In genomic region chr16:78969091-78969731, GRCm38 (mm10) we compare ENCODE assay signal across 7 mouse cellular contexts. TPM values are rescaled to one million over a fixed set of nuclear protein-coding genes. Genes with fewer than 3 reads are reported as not detected.
DNase-seq lines count a peak whose midpoint lies in the region; ATAC-seq and TF ChIP-seq lines count a peak whose summit lies in the region.

No protein-coding gene starts in this region.

- H3K79me2 ChIP-seq in MEL (ENCODE audit: control insufficient read depth, insufficient read depth, low read length, poor library complexity), result no peaks in the 10 kb centered on the region

- no peak for ATAC-seq in kidney, embryonic 14.5 days (ENCODE audit: low FRiP score, low TSS enrichment)

- no peaks in the 10 kb centered on the region for H3K9me3 ChIP-seq in kidney, embryonic 14.5 days (ENCODE audit: control insufficient read depth, low read length)
- no peaks in the 10 kb centered on the region for H3K9me3 ChIP-seq in MEL (replicated peaks; ENCODE audit: insufficient read depth, low read length)

- H3K4me3 ChIP-seq in kidney, embryonic 14.5 days (ENCODE audit: low read length), result no peak overlapping the region
- H3K4me3 ChIP-seq in MEL (ENCODE audit: control insufficient read depth in 1 of 2, insufficient read depth in 1 of 2, low read depth in 2 of 2, low read length in 2 of 2), result no peak overlapping the region

- no peak overlapping the region for H3K9ac ChIP-seq in kidney, embryonic 14.5 days (ENCODE audit: low read depth, low read length)
- H3K9ac ChIP-seq in MEL (ENCODE audit: control insufficient read depth, low read depth, low read length, poor library complexity, severe bottlenecking), result no peak overlapping the region

- peak; percentile 82 for TF ChIP-seq RAD21 in MEL (IDR thresholded peaks at IDR 0.05; ENCODE audit: low read depth, low read length)

- H3K36me3 ChIP-seq in kidney, embryonic 14.5 days (ENCODE audit: control insufficient read depth, insufficient read depth, low read length), result no peaks in the 10 kb centered on the region
- H3K36me3 ChIP-seq in MEL (ENCODE audit: control insufficient read depth in 1 of 2, insufficient read depth in 2 of 2, low read length in 2 of 2), result no peaks in the 10 kb centered on the region

- DNase-seq in kidney, postnatal 10 days, result peak; percentile 6
- peak; percentile 46 for DNase-seq in MEL (ENCODE audit: low read depth, low spot score)
- DNase-seq in brain, embryonic 14.5 days (ENCODE audit: low read depth), result peak; percentile 77
- peak; percentile 50 for DNase-seq in hindlimb bud, embryonic 11.5 days (ENCODE audit: extremely low spot score, low read depth, low spot score)
- DNase-seq in spleen, postnatal 36 days (ENCODE audit: low spot score in 2 of 2), result no peak
- DNase-seq in heart, adult 11 months, result no peak

- H3K27me3 ChIP-seq in kidney, embryonic 14.5 days (ENCODE audit: control insufficient read depth, insufficient read depth, low read length), result no peaks in the 10 kb centered on the region
- H3K27me3 ChIP-seq in MEL (ENCODE audit: control insufficient read depth in 1 of 2, insufficient read depth in 2 of 2, low read length in 2 of 2), result no peaks in the 10 kb centered on the region

- 35% methylated on average over 13 of the region's 13 CpGs for WGBS in kidney, embryonic 14.5 days

- no peaks in the 10 kb centered on the region for H3K4me1 ChIP-seq in kidney, embryonic 14.5 days (ENCODE audit: control insufficient read depth, insufficient read depth, low read length)
- no peaks in the 10 kb centered on the region for H3K4me1 ChIP-seq in MEL (ENCODE audit: control insufficient read depth in 1 of 2, insufficient read depth in 2 of 2, low read length in 2 of 2)

- no peak for TF ChIP-seq EP300 in MEL (IDR thresholded peaks at IDR 0.05; ENCODE audit: low read depth in 1 of 2, low read length in 2 of 2)

- no peak overlapping the region for H3K27ac ChIP-seq in kidney, embryonic 14.5 days (ENCODE audit: low read depth, low read length)
- no peak overlapping the region for H3K27ac ChIP-seq in MEL (ENCODE audit: control insufficient read depth, low read depth, low read length)

- no peak for TF ChIP-seq POLR2A in MEL (IDR thresholded peaks at IDR 0.05; ENCODE audit: control insufficient read depth in 1 of 2, insufficient read depth in 1 of 2, low read depth in 1 of 2, low read length in 2 of 2, poor library complexity in 1 of 2)
- TF ChIP-seq POLR2A in brain, embryonic 14.5 days (IDR thresholded peaks at IDR 0.05; ENCODE audit: borderline replicate concordance, extremely low read depth, insufficient read depth, insufficient read length, poor library complexity, severe bottlenecking), result no peak

- no peak overlapping the region for H3K4me2 ChIP-seq in kidney, embryonic 14.5 days (replicated peaks; ENCODE audit: low read depth, low read length)

- TF ChIP-seq CTCF in MEL (IDR thresholded peaks at IDR 0.05 in 2 of 3, conservative IDR thresholded peaks at IDR 0.05 in 1 of 3; ENCODE audit: control insufficient read depth in 1 of 3, insufficient read depth in 1 of 3, low read depth in 2 of 3, low read length in 3 of 3, poor library complexity in 1 of 3, severe bottlenecking in 1 of 3), result peak; percentile 6 to 66 (median 9); a peak in 3 of 6 replicates
- TF ChIP-seq CTCF in brain, embryonic 14.5 days (IDR thresholded peaks at IDR 0.05; ENCODE audit: borderline replicate concordance, extremely low read depth, insufficient read depth, insufficient read length), result peak; percentile 29; the same call in 1 of the 2 replicates

TF ChIP-seq in MEL, 35 proteins besides CTCF, POLR2A, EP300 and RAD21:
- no peak for TF ChIP-seq MXI1 (IDR thresholded peaks at IDR 0.05; ENCODE audit: low read depth, low read length)
- peak; percentile 76 for TF ChIP-seq SMC3 (IDR thresholded peaks at IDR 0.05; ENCODE audit: low read depth, low read length)
- peak; percentile 75 for TF ChIP-seq ZC3H11A (IDR thresholded peaks at IDR 0.05; ENCODE audit: low read depth, low read length)

RNA-seq across cellular contexts. Expression of gene Chodl, which starts 38.5 kb away (rescaled TPM):
- 1.1 TPM in 2 replicates for polyA plus RNA-seq in kidney, embryonic 14.5 days (2014; fragmentation: Nextera tagmentation; extraction: Ambion mirVana)
- total RNA-seq in MEL (2012; rRNA removed), result not detected in 2 replicates
- not detected for polyA plus RNA-seq in MEL (2012; ENCODE audit: insufficient read depth in 1 of 2, insufficient read length in 2 of 2, low read depth in 1 of 2, low replicate concordance in 2 of 2, missing spikeins in 1 of 2)
- 4.4 and 6.4 TPM in 2 replicates for polyA plus RNA-seq in brain, embryonic 14.5 days (2012; rRNA removed)

Comparison
In these comparisons a context has a peak if more than half of its experiments do, and no peak if none do; other contexts are left out.
1. DNase-seq: peak in kidney, postnatal 10 days (single experiment), MEL (single experiment), brain, embryonic 14.5 days (single experiment) and hindlimb bud, embryonic 11.5 days (single experiment); none in spleen, postnatal 36 days (0 of 2) and heart, adult 11 months (single experiment).